Mouse (Mus musculus): Measurements from ENCODE around the gene Osm.

GRCm38 (mm10) chr11:4209556-4209955, 26.7 kb upstream of the Osm start:
- TF ChIP-seq POLR2A (IDR thresholded peaks at IDR 0.05; ENCODE audit: extremely low read depth, insufficient read depth, low read length) (no peak), CTCF (IDR thresholded peaks at IDR 0.05; ENCODE audit: low read depth, low read length) (peak; percentile 40; the same call in 1 of the 2 replicates)
